Mouse (Mus musculus): Measurements from ENCODE around the gene Selplg. TPM values are rescaled to one million over a fixed set of nuclear protein-coding genes. Genes with fewer than 3 reads are reported as not detected.

Gene Selplg
- polyA plus RNA-seq, 1 experiment: 0.74 TPM

GRCm38 (mm10) chr5:113830292-113830643 lies 2.2 kb downstream of the Selplg start:
- no peak for TF ChIP-seq CTCF (IDR thresholded peaks at IDR 0.05; ENCODE audit: borderline replicate concordance, insufficient read depth, low read length)
- TF ChIP-seq POLR2A (IDR thresholded peaks at IDR 0.05; ENCODE audit: low read depth, low read length): no peak
- H3K4me3 ChIP-seq (ENCODE audit: insufficient read depth, low read length): no peak overlapping the region

GRCm38 (mm10) chr5:113829566-113830291 lies 2.7 kb downstream of the Selplg start:
- H3K4me1 ChIP-seq (ENCODE audit: control insufficient read depth, insufficient read depth, low read length): no peaks in the 10 kb centered on the region
- TF ChIP-seq CTCF (IDR thresholded peaks at IDR 0.05; ENCODE audit: borderline replicate concordance, insufficient read depth, low read length) (no peak), POLR2A (IDR thresholded peaks at IDR 0.05; ENCODE audit: low read depth, low read length) (no peak)
- H3K27ac ChIP-seq (ENCODE audit: insufficient read depth, low read length): no peak overlapping the region
- H3K4me3 ChIP-seq (ENCODE audit: insufficient read depth, low read length): no peak overlapping the region

More at GRCm38 (mm10) chr5:113830292-113830643, 2.2 kb downstream of the Selplg start:
- no peaks in the 10 kb centered on the region for H3K4me1 ChIP-seq (ENCODE audit: control insufficient read depth, insufficient read depth, low read length)
- H3K27ac ChIP-seq (ENCODE audit: insufficient read depth, low read length): no peak overlapping the region

- Histone ChIP-seq H3K4me1 (ENCODE audit: control insufficient read depth, insufficient read depth, low read length) (no peaks in the 10 kb centered on the region), H3K27ac (ENCODE audit: insufficient read depth, low read length) (no peak overlapping the region), H3K4me3 (ENCODE audit: insufficient read depth, low read length) (no peak overlapping the region)
- no peak for TF ChIP-seq POLR2A (IDR thresholded peaks at IDR 0.05; ENCODE audit: low read depth, low read length)
- TF ChIP-seq CTCF (IDR thresholded peaks at IDR 0.05; ENCODE audit: borderline replicate concordance, insufficient read depth, low read length): no peak
Observed at GRCm38 (mm10) chr5:113828481-113828880, 4.0 kb downstream of the Selplg start.

GRCm38 (mm10) chr5:113827991-113828411 lies 4.4 kb downstream of the Selplg start:
- Histone ChIP-seq H3K4me3 (ENCODE audit: insufficient read depth, low read length) (no peak overlapping the region), H3K4me1 (ENCODE audit: control insufficient read depth, insufficient read depth, low read length) (no peaks in the 10 kb centered on the region), H3K27ac (ENCODE audit: insufficient read depth, low read length) (no peak overlapping the region)
- TF ChIP-seq CTCF (IDR thresholded peaks at IDR 0.05; ENCODE audit: borderline replicate concordance, insufficient read depth, low read length) (no peak), POLR2A (IDR thresholded peaks at IDR 0.05; ENCODE audit: low read depth, low read length) (no peak)

- no peaks in the 10 kb centered on the region for H3K4me1 ChIP-seq (ENCODE audit: control insufficient read depth, insufficient read depth, low read length)
- H3K4me3 ChIP-seq (ENCODE audit: insufficient read depth, low read length): no peak overlapping the region
- no peak for TF ChIP-seq CTCF (IDR thresholded peaks at IDR 0.05; ENCODE audit: borderline replicate concordance, insufficient read depth, low read length)
- TF ChIP-seq POLR2A (IDR thresholded peaks at IDR 0.05; ENCODE audit: low read depth, low read length): no peak
- H3K27ac ChIP-seq (ENCODE audit: insufficient read depth, low read length): no peak overlapping the region
Observed at GRCm38 (mm10) chr5:113826619-113827018, 5.8 kb downstream of the Selplg start.

- no peaks in the 10 kb centered on the region for H3K4me1 ChIP-seq (ENCODE audit: control insufficient read depth, insufficient read depth, low read length)
- no peak overlapping the region for H3K27ac ChIP-seq (ENCODE audit: insufficient read depth, low read length)
- TF ChIP-seq CTCF (IDR thresholded peaks at IDR 0.05; ENCODE audit: borderline replicate concordance, insufficient read depth, low read length): no peak
- no peak for TF ChIP-seq POLR2A (IDR thresholded peaks at IDR 0.05; ENCODE audit: low read depth, low read length)
- H3K4me3 ChIP-seq (ENCODE audit: insufficient read depth, low read length): no peak overlapping the region
Observed at GRCm38 (mm10) chr5:113825558-113825957, 6.9 kb downstream of the Selplg start.

- Histone ChIP-seq H3K4me3 (ENCODE audit: insufficient read depth, low read length) (no peak overlapping the region), H3K27ac (ENCODE audit: insufficient read depth, low read length) (no peak overlapping the region), H3K4me1 (ENCODE audit: control insufficient read depth, insufficient read depth, low read length) (no peaks in the 10 kb centered on the region)
- TF ChIP-seq CTCF (IDR thresholded peaks at IDR 0.05; ENCODE audit: borderline replicate concordance, insufficient read depth, low read length): no peak
- no peak for TF ChIP-seq POLR2A (IDR thresholded peaks at IDR 0.05; ENCODE audit: low read depth, low read length)
Observed at GRCm38 (mm10) chr5:113824228-113824627, 8.2 kb downstream of the Selplg start.

- Histone ChIP-seq H3K27ac (ENCODE audit: insufficient read depth, low read length) (no peak overlapping the region), H3K4me1 (ENCODE audit: control insufficient read depth, insufficient read depth, low read length) (no peaks in the 10 kb centered on the region), H3K4me3 (ENCODE audit: insufficient read depth, low read length) (no peak overlapping the region)
- TF ChIP-seq POLR2A (IDR thresholded peaks at IDR 0.05; ENCODE audit: low read depth, low read length): no peak
- no peak for TF ChIP-seq CTCF (IDR thresholded peaks at IDR 0.05; ENCODE audit: borderline replicate concordance, insufficient read depth, low read length)
Observed at GRCm38 (mm10) chr5:113818572-113818971, 13.9 kb downstream of the Selplg start.

GRCm38 (mm10) chr5:113815638-113816152 lies 16.7 kb downstream of the Selplg start:
- Histone ChIP-seq H3K4me3 (ENCODE audit: insufficient read depth, low read length) (no peak overlapping the region), H3K27ac (ENCODE audit: insufficient read depth, low read length) (no peak overlapping the region), H3K4me1 (ENCODE audit: control insufficient read depth, insufficient read depth, low read length) (no peaks in the 10 kb centered on the region)
- no peak for TF ChIP-seq POLR2A (IDR thresholded peaks at IDR 0.05; ENCODE audit: low read depth, low read length)
- TF ChIP-seq CTCF (IDR thresholded peaks at IDR 0.05; ENCODE audit: borderline replicate concordance, insufficient read depth, low read length): peak; percentile 68

- TF ChIP-seq POLR2A (IDR thresholded peaks at IDR 0.05; ENCODE audit: low read depth, low read length) (no peak), CTCF (IDR thresholded peaks at IDR 0.05; ENCODE audit: borderline replicate concordance, insufficient read depth, low read length) (no peak)
- Histone ChIP-seq H3K27ac (ENCODE audit: insufficient read depth, low read length) (no peak overlapping the region), H3K4me3 (ENCODE audit: insufficient read depth, low read length) (no peak overlapping the region), H3K4me1 (ENCODE audit: control insufficient read depth, insufficient read depth, low read length) (no peaks in the 10 kb centered on the region)
Observed at GRCm38 (mm10) chr5:113815041-113815389, 17.4 kb downstream of the Selplg start.

Data from embryonic fibroblast, embryonic 13.5 days (primary cell).